Mouse (Mus musculus) monocyte, adult 2 months (primary cell): ENCODE results near the gene Ankrd24.
"Not testable (repeated sequence)": the region's sequence is repeated elsewhere in the genome, so short reads cannot be mapped to it uniquely, and the experiment has no call there.

ENCODE experiments used
- DNase-seq, 2 experiments: peaks; one replicate each; pipeline ENCODE4 v3.0.0; 2022; ENCODE audit warnings: low spot score in 2 of 2, low read depth in 1 of 2

Gene Ankrd24

DNA sequence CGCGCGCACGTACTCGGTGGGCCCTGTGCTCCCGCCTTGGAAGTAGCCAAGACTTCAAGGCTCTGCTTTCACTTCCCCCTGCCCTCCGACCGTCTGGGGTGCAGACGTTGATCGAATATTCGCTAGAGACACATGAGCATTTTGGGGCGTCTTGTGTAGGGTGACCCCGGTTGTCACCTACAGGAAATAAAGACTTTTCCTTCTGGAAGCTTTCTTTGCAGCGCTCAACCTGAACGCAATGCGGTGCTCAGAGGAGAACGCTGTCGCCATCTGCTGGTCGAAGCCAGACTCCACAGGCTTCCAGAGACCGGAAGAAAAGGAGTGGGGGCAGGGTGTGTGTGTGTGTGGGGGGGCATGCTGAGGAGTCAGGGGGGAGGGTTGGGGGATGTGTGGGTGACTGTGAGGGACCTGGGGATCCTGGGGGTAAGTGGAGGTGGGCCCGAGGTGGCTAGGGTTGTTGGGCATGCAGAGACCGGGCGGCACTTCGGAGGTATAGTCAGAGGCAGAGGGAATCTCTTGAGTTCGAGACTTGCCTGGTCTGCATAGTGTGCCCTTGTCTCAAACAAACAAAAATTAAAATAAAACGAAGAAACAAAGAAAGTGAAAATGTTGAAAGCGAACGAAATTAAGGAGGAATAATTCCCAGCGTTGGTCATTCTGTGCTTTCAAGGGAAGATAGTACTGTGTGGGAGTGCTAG is 23.2 kb upstream of the Ankrd24 start:
- peak; percentile 48 to 68 for DNase-seq

DNA sequence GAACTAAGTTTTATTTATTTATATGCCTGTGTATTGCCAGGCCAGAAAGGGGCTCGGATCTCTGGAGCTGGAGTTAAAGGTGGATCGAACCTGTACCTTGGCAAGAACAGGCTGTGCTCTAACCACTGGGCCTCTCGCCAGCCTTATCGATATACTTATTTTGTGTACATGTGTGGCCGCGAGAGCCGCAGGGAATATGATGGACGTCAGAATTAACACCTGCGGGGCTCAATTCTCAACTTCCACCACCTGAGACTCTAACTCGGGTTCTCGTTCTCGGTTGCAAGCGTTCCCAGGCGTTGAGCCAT is 22.7 kb upstream of the Ankrd24 start:
- DNase-seq: no peak

DNA sequence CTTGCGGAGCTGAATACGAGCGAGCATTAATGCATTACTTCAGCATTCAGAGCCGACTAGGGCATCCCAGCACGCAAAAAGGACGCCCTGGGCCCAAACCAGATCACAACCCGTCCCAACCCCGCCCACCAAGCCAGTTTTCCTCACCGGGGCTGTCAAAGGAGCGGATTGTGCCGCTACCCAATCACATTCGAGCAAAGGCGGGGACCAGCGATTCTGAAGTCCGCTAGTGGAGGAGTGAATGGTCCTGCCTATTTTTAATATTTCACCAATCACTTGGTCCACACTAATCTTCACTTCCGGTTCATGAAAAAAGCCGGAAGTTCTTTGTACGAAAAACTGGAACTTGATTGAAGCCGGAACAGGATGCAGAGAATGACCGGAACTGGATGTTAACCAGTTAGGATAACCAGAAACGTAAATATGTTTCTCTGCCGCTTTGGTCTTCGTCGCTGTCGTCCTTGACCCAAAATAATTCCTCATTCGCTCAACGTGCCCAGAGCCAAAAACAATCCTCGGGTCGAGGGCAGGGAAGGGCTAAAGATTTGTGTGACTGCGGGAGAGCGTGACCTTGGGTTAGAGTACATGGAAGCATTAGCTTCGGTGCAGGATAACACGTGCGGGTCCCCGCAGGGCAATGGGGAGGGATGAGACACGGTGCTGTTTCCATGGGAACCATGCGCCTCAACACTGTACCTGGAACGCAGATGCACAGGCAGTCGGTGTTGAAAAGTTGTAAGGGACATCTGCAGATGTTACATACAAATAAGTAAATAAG is 22.2 kb upstream of the Ankrd24 start, which contains the start of gene BC025920:
BC025920 (plus strand) TSS at position 297 of the 778 bp plus-strand sequence.
- DNase-seq: peak; percentile 82 to 88

- DNase-seq: no peak
Measured at GRCm38 (mm10) chr10:81608308-81608707, 20.0 kb upstream of the Ankrd24 start.

GRCm38 (mm10) chr10:81612779-81613178 is 15.6 kb upstream of the Ankrd24 start:
- DNase-seq: no peak

GRCm38 (mm10) chr10:81615486-81615885 is 12.9 kb upstream of the Ankrd24 start:
- DNase-seq: no peak

DNA sequence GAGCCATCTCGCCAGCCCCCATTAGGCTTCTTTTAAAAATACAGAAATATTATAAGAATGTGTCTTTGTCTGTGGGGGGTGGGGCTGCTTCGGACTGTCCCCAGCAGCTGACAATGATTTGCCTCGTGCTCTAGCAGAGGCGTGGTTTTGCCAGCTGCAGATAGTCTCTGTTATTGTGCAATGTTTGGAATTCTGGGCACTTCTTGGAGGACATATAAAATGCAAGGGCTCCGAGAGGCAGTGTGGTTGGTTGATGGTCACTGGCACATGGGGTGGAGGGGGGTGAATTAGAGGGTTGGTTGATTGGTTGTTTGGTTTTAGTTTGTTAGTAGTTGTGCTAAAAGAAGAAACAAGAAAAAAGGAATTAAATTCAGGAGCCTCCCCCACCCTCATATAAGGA is 8.4 kb upstream of the Ankrd24 start:
- DNase-seq: no peak

DNA sequence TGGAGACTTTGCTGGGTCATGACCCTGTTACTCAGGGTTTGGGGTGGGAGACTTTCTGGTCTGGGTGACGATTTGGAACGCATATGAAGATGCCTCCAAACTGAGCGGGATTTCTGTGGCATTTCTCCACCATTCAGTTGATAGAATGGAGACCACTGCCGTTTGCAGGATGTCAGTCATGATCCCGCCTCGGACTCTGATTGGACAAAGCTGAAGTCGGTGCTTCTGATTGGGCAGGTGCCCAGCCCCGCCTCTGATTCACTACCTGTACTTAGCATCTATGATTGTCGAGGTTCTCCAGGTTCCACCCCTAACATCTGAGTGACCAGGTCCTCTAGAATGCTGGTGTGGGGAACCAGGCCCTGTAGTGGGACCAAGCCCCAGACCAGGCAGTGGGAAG is 7.6 kb upstream of the Ankrd24 start:
- DNase-seq: no peak

GRCm38 (mm10) chr10:81623441-81623840 is 4.9 kb upstream of the Ankrd24 start:
- no peak for DNase-seq

DNA sequence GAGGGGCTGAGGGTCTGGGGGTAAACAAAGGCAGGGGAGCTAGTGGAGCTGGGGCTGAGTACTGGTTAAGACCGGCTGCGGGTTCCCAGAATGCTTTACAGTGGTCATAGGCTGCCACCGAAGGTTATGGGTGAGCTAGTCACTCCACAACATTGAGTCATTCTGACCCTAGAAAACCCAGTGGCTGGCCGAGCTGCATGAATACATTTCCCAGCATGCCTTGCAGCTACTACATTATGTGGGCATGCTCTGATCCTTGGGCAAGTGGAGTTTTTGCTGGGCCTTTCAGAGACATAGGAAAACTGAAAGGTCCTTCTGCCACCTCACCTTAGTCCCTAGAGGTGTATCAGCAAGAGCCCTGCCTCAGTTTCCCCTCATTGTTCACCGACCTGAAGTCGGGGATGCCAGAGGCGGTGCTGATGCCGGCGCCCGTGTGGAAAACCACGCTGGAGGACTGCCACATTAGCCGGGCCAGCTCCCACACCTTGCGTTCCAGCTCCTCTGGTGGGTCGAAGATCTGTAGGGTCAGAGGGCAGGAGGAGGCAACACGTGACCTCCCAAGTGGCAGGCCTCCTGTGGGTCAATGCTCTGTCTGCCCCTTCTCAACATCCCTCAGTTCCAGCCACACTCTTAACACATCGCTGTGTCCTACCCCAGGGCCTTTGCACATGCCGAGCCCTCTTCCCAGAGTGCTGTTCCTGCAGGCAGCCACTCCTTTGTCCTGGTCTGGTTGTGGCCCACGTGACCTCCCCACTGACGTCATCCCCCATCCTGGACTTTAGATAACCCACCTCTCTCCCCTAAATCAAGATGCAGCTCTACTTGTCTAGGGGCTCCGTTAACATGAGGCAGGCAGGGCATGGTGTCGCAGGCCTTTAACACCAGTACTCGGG is 2.0 kb upstream of the Ankrd24 start:
- DNase-seq: no peak

GRCm38 (mm10) chr10:81626994-81627835 is 1.1 kb upstream of the Ankrd24 start, which contains the start of gene Sirt6:
Gene Sirt6 (minus strand): TSS chr10:81627797.
- DNase-seq: peak; percentile 76 to 80

GRCm38 (mm10) chr10:81627836-81628220 is 512 bp upstream of the Ankrd24 start:
- no peak for DNase-seq

- peak; percentile 46 to 47 for DNase-seq
Measured at GRCm38 (mm10) chr10:81633253-81634099, 5.1 kb downstream of the Ankrd24 start.

DNA sequence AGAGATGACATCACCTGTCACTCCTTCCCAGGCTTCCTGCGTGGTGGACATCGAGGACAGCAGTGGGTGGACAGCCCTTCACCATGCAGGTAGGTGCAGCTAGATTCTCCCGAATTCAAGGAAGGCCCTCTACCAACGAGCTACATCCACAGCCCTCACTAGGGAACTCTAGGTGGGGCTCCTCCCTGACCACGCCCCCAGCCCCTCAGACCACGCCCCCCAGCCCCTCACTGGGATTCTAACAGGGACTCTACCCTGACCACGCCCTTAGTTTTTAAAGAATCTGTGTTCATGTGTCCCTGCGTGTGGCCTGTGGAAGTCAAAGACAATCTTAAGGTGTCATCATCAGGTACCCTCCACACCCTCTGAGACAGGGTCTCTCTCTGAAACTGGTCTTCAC is 8.0 kb downstream of the Ankrd24 start:
- no peak for DNase-seq

GRCm38 (mm10) chr10:81638101-81638500 is 9.8 kb downstream of the Ankrd24 start:
- no peak for DNase-seq

DNA sequence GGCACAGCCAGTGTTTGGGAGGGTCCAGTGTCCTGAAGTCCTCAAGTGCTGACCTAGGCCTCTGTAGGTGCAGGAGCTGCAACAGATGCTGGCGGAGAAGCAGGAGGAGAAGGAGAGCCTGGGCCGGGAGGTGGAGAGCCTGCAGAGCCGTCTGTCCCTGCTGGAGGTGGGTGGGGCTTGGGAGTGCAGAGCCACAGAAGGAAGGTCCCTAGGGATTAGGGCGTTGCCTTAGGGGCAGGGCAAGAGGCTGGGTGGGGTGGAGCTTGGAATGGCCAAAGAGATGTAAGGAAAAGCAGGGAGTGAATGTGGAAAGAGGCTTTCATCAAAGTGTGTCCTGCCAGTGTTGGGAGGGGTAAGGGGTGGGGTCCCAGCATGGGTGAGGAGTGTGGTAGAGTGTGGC is 12.5 kb downstream of the Ankrd24 start:
- DNase-seq: not testable (repeated sequence)

GRCm38 (mm10) chr10:81641566-81641965 is 13.2 kb downstream of the Ankrd24 start:
- DNase-seq: no peak

GRCm38 (mm10) chr10:81641978-81642647 is 13.8 kb downstream of the Ankrd24 start:
- no peak for DNase-seq
